Mouse (Mus musculus): ENCODE measurements at regions not wholly inside any gene's neighbourhood (a gene's known extent, or its start where the extent isn't known, plus 50 kb on each side); places are given as distances from the start of the nearest gene placed in this dataset.

DNA sequence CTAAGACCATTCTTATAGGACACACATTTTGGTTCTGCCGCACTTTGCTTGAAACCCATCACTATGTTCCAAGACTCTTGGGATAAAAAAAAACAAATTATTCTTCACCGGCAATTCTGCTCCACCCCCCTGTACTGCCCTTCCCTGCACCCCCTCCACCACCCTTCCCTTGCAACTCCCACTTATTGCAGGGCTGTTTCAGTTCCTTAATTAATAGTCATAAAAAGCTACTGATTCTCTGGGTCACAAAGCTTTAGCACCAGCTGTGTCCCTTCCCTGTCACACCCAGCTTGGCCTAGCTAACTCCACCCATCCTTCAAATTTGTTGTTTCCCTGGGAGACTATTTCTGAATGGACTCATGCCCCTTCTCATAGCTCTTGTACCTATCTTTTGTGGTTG, 687.4 kb downstream of the Gm826 start:
- Histone ChIP-seq H3K9me3 (ENCODE audit: low read length) (no peaks in the 10 kb centered on the region), H3K4me1 (ENCODE audit: insufficient read depth, low read length) (no peaks in the 10 kb centered on the region), H3K4me2 (ENCODE audit: low read depth, low read length, poor library complexity, severe bottlenecking) (no peak overlapping the region), H3K4me3 (ENCODE audit: low read depth, low read length) (no peak overlapping the region), H3K9ac (replicated peaks; ENCODE audit: low read length, poor library complexity, severe bottlenecking) (no peak overlapping the region), H3K27ac (ENCODE audit: low read depth, low read length) (no peak overlapping the region), H3K27me3 (ENCODE audit: insufficient read depth, low read length) (no peaks in the 10 kb centered on the region), H3K36me3 (ENCODE audit: insufficient read depth, low read length) (no peaks in the 10 kb centered on the region)
- 89% methylated on average over 2 of the region's 2 CpGs for WGBS
- DNase-seq (ENCODE audit: low spot score) (no peak), ATAC-seq (ENCODE audit: low FRiP score) (no peak)
- no peak for TF ChIP-seq CTCF (IDR thresholded peaks at IDR 0.05)

DNA sequence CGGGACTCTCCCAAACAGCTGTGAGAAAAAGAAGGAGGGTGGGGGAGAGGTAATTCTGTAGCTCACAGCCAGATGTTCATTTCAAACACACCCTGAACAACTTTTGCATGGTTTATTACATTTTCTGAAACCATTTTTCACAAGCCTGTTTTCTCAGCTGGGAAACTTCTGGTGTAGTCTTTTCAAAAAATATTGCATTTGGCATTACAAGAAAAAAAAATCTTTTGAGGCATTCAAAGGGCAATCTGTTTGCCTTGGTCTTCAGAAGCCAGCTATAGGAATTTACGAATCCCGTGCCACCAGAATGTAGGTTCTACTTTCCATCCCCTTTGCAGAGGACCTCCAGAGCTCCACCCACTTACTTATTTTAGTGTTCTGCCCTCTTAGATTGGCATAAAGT, 681.7 kb downstream of the Gm826 start:
- 77% methylated on average over 3 of the region's 3 CpGs for WGBS
- Histone ChIP-seq H3K4me3 (ENCODE audit: low read depth, low read length) (no peak overlapping the region), H3K27ac (ENCODE audit: low read depth, low read length) (no peak overlapping the region), H3K27me3 (ENCODE audit: insufficient read depth, low read length) (no peaks in the 10 kb centered on the region), H3K36me3 (ENCODE audit: insufficient read depth, low read length) (no peaks in the 10 kb centered on the region), H3K9me3 (ENCODE audit: low read length) (no peaks in the 10 kb centered on the region), H3K9ac (replicated peaks; ENCODE audit: low read length, poor library complexity, severe bottlenecking) (no peak overlapping the region), H3K4me1 (ENCODE audit: insufficient read depth, low read length) (no peaks in the 10 kb centered on the region), H3K4me2 (ENCODE audit: low read depth, low read length, poor library complexity, severe bottlenecking) (no peak overlapping the region)
- ATAC-seq (ENCODE audit: low FRiP score) (no peak), DNase-seq (ENCODE audit: low spot score) (no peak)
- no peak for TF ChIP-seq CTCF (IDR thresholded peaks at IDR 0.05)

DNA sequence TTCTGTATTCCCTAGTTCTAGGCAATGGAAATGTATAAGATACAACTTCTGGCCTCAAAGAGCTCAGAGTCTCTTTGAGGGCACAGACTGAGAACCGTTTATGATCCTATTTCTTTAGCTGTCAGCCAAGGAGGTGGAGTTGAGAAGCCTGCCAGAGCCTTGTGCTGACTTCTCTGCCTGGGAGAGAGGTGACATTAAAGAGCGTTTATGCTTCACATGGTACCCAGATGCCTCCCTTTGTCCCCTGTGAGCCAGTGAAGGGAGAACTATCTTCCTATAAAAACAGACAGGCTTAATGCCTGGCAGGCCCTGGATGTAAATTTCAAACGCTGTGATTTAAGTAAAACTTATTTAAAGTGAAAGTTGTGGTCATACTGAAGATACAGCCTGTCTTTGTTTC, 657.1 kb downstream of the Gm826 start:
- 49% methylated on average over 3 of the region's 3 CpGs for WGBS
- H3K4me3 ChIP-seq (ENCODE audit: low read depth, low read length): no peak overlapping the region
- ATAC-seq (ENCODE audit: low FRiP score) (no peak), DNase-seq (ENCODE audit: low spot score) (no peak)
- no peaks in the 10 kb centered on the region for H3K4me1 ChIP-seq (ENCODE audit: insufficient read depth, low read length)
- no peak overlapping the region for H3K27ac ChIP-seq (ENCODE audit: low read depth, low read length)
- no peak overlapping the region for H3K4me2 ChIP-seq (ENCODE audit: low read depth, low read length, poor library complexity, severe bottlenecking)
- no peak overlapping the region for H3K9ac ChIP-seq (replicated peaks; ENCODE audit: low read length, poor library complexity, severe bottlenecking)
- H3K9me3 ChIP-seq (ENCODE audit: low read length): no peaks in the 10 kb centered on the region
- H3K36me3 ChIP-seq (ENCODE audit: insufficient read depth, low read length): no peaks in the 10 kb centered on the region
- no peak for TF ChIP-seq CTCF (IDR thresholded peaks at IDR 0.05)
- H3K27me3 ChIP-seq (ENCODE audit: insufficient read depth, low read length): no peaks in the 10 kb centered on the region

DNA sequence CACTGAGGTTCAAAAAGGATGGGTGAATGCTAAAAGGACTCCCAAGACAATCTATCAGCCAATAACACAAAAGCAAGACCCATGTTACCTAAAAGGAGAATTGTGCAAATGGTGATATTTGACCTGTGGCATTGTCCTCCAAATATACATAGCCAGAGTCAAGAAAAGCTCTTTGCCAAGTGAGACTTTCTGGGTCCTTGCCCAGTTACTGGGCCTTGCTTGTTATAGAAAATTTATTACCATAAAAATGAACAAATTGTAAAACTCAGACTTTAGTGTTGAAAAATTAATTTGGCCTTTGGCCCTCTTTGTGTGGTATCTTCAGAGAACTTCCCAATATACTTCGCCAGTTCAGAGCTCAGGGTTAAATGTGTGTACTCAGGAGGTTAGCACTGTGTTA, 653.3 kb downstream of the Gm826 start:
- no peaks in the 10 kb centered on the region for H3K9me3 ChIP-seq (ENCODE audit: low read length)
- 78% methylated on average over 1 of the region's 1 CpGs for WGBS
- H3K4me2 ChIP-seq (ENCODE audit: low read depth, low read length, poor library complexity, severe bottlenecking): no peak overlapping the region

DNA sequence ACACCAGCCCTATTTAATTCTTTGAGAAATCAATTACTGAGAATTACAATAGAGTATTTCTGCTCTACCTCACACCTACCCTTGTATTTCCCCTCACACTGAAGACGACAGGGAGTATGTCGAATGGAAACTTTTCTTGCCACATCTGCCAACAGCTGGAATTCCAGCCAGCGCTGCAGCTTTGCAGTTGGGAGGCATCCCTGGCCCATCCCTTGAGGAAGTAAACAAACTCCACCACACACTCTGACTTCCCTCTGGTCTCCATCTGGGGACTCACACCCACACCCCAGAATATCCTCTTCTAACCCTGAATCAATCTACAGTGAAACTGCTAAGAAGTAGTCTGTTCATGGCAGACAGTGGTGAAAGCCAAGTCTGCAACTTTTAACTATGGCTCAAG, 630.9 kb downstream of the Gm826 start:
- 86% methylated on average over 3 of the region's 3 CpGs for WGBS
- ATAC-seq (ENCODE audit: low FRiP score): no peak

More for the DNA sequence above, 653.3 kb downstream of the Gm826 start:
- Histone ChIP-seq H3K9ac (replicated peaks; ENCODE audit: low read length, poor library complexity, severe bottlenecking) (no peak overlapping the region), H3K4me1 (ENCODE audit: insufficient read depth, low read length) (no peaks in the 10 kb centered on the region), H3K27me3 (ENCODE audit: insufficient read depth, low read length) (no peaks in the 10 kb centered on the region), H3K4me3 (ENCODE audit: low read depth, low read length) (no peak overlapping the region), H3K27ac (ENCODE audit: low read depth, low read length) (no peak overlapping the region), H3K36me3 (ENCODE audit: insufficient read depth, low read length) (no peaks in the 10 kb centered on the region)
- no peak for DNase-seq (ENCODE audit: low spot score)
- no peak for TF ChIP-seq CTCF (IDR thresholded peaks at IDR 0.05)
- ATAC-seq (ENCODE audit: low FRiP score): no peak

DNA sequence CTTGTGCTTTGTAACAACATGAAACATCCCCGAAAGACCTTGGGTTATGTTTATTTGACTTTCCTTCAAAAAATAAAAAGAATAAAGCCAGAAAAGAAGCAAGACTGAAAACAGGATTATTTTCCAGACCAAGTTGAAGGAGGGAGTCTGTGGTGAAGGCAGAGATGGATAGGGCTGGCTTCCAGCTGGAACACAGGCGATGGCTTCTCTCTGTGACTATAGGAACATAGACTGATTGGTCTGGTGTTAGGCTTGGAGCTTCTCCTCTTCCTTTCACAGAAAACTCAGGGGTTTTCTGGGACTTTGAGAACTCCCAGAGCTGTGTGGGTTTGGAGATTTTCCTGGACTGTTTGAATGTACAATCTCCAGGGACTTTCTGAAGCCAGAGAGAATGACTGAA, 625.8 kb downstream of the Gm826 start:
- no peaks in the 10 kb centered on the region for H3K9me3 ChIP-seq (ENCODE audit: low read length)
- H3K4me1 ChIP-seq (ENCODE audit: insufficient read depth, low read length): no peaks in the 10 kb centered on the region
- H3K27ac ChIP-seq (ENCODE audit: low read depth, low read length): no peak overlapping the region
- WGBS: 91% methylated on average over 2 of the region's 2 CpGs
- H3K4me2 ChIP-seq (ENCODE audit: low read depth, low read length, poor library complexity, severe bottlenecking): no peak overlapping the region
- ATAC-seq (ENCODE audit: low FRiP score): no peak
- no peaks in the 10 kb centered on the region for H3K27me3 ChIP-seq (ENCODE audit: insufficient read depth, low read length)
- TF ChIP-seq CTCF (IDR thresholded peaks at IDR 0.05): no peak
- DNase-seq (ENCODE audit: low spot score): no peak
- no peaks in the 10 kb centered on the region for H3K36me3 ChIP-seq (ENCODE audit: insufficient read depth, low read length)
- H3K4me3 ChIP-seq (ENCODE audit: low read depth, low read length): no peak overlapping the region
- no peak overlapping the region for H3K9ac ChIP-seq (replicated peaks; ENCODE audit: low read length, poor library complexity, severe bottlenecking)

More for the DNA sequence above, 630.9 kb downstream of the Gm826 start:
- H3K27me3 ChIP-seq (ENCODE audit: insufficient read depth, low read length): no peaks in the 10 kb centered on the region
- 0 out of 2 replicates have a peak, but pooled peaks cover 6% of the 10 kb centered on the region for H3K9me3 ChIP-seq (ENCODE audit: low read length)
- TF ChIP-seq CTCF (IDR thresholded peaks at IDR 0.05): no peak
- no peak overlapping the region for H3K27ac ChIP-seq (ENCODE audit: low read depth, low read length)
- H3K36me3 ChIP-seq (ENCODE audit: insufficient read depth, low read length): no peaks in the 10 kb centered on the region
- H3K4me2 ChIP-seq (ENCODE audit: low read depth, low read length, poor library complexity, severe bottlenecking): no peak overlapping the region
- H3K4me1 ChIP-seq (ENCODE audit: insufficient read depth, low read length): no peaks in the 10 kb centered on the region
- H3K9ac ChIP-seq (replicated peaks; ENCODE audit: low read length, poor library complexity, severe bottlenecking): no peak overlapping the region
- no peak overlapping the region for H3K4me3 ChIP-seq (ENCODE audit: low read depth, low read length)
- no peak for DNase-seq (ENCODE audit: low spot score)

Data from midbrain, postnatal 0 days (tissue).